Mouse (Mus musculus) hindbrain, embryonic 11.5 days (tissue): ENCODE data around the gene Phykpl. TPM values are rescaled to one million over a fixed set of nuclear protein-coding genes. Genes with fewer than 3 reads are reported as not detected.

Source experiments
- ATAC-seq: fragments of 200-750 bp; cut with Nextera tagmentation; 2 replicates; pipeline ENCODE4 v1.8.0; 2017; ENCODE audit warnings: mild to moderate bottlenecking, moderate TSS enrichment, moderate library complexity; ENCODE audit not compliant: low FRiP score
- DNase-seq: peaks from one replicate; pipeline ENCODE4 v3.0.0-alpha.2; 2015; ENCODE audit warnings: low spot score
- H3K27ac ChIP-seq: fragments of 300-500 bp; sonication (generic); 2 replicates; pipeline ENCODE4 v1.5.1; 2014; ENCODE audit warnings: mild to moderate bottlenecking, low read depth, low read length
- H3K27me3 ChIP-seq: fragments of 300-500 bp; sonication (generic); 2 replicates; pipeline ENCODE4 v1.6.1; 2014; ENCODE audit warnings: mild to moderate bottlenecking, low read length, moderate library complexity, mixed read lengths; ENCODE audit not compliant: control insufficient read depth, insufficient read depth
- H3K36me3 ChIP-seq: fragments of 300-500 bp; sonication (generic); 2 replicates; pipeline ENCODE4 v1.6.1; 2014; ENCODE audit warnings: mild to moderate bottlenecking, low read length, moderate library complexity, mixed read lengths; ENCODE audit not compliant: control insufficient read depth, insufficient read depth
- H3K4me1 ChIP-seq: fragments of 300-500 bp; sonication (generic); replicated peaks from 2 replicates; pipeline ENCODE4 v1.6.1; 2014; ENCODE audit warnings: low read length, mixed read lengths; ENCODE audit not compliant: control insufficient read depth, insufficient read depth
- H3K4me2 ChIP-seq: fragments of 300-500 bp; sonication (generic); replicated peaks from 2 replicates; pipeline ENCODE4 v1.6.1; 2014; ENCODE audit warnings: mild to moderate bottlenecking, low read depth, low read length
- H3K4me3 ChIP-seq: fragments of 300-500 bp; sonication (generic); 2 replicates; pipeline ENCODE4 v1.5.1; 2014; ENCODE audit warnings: low read depth, low read length
- H3K9ac ChIP-seq: fragments of 300-500 bp; sonication (generic); 2 replicates; pipeline ENCODE4 v1.6.1; 2014; ENCODE audit warnings: low read depth, low read length
- H3K9me3 ChIP-seq: fragments of 300-500 bp; sonication (generic); 2 replicates; pipeline ENCODE4 v1.6.1; 2016; ENCODE audit warnings: low read length; ENCODE audit not compliant: control insufficient read depth
- WGBS: fragments of 180-500 bp; shearing (Covaris S2); extraction: QIAGEN DNeasy Blood & Tissue Kit; methylation state at CpG from one replicate; pipeline ENCODE4 v1.1.7; 2014; 5-methylcytosine and 5-hydroxymethylcytosine counted together
- polyA plus RNA-seq: library from polyadenylated mRNA; unstranded; fragments of >200 nt; fragmentation: Nextera tagmentation; extraction: Ambion mirVana; gene quantifications from 2 replicates; pipeline ENCODE4 v1.2.1, GENCODE M21; 2014

The Phykpl gene
- polyA plus RNA-seq, 1 experiment from 2014 or later, result 13.2 TPM

DNA sequence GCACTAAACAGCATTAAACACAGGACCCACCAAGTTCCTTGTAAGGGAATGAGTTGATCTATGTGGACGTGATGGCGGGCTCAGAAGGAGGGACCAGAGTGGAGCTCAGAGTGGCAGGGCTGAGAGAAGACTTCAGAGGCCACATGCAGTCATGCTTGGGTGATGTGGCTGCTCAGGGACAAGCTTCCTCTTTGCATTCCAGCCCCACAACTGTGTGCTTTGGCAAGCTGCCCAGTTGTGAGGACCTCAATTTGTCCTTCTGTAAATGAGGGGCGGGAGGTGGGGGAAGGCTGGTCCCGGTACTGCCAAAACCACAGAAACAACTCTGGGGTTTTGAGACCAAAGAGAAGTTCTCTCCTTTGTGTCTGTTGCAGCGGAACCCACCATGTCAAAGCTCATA is 33.3 kb upstream of the Phykpl start:
- Histone ChIP-seq H3K4me1 (no peaks in the 10 kb centered on the region; the same call in 1 of the 2 replicates), H3K36me3 (no peaks in the 10 kb centered on the region), H3K9me3 (no peaks in the 10 kb centered on the region), H3K4me2 (no peak overlapping the region), H3K4me3 (no peak overlapping the region), H3K27me3 (no peaks in the 10 kb centered on the region), H3K27ac (no peak overlapping the region), H3K9ac (no peak overlapping the region)
- ATAC-seq, result no peak
- no peak for DNase-seq
- 82% methylated on average over 5 of the region's 5 CpGs for WGBS

- H3K9me3 ChIP-seq, result no peaks in the 10 kb centered on the region
- no peaks in the 10 kb centered on the region for H3K36me3 ChIP-seq
- H3K9ac ChIP-seq, result no peak overlapping the region
- ATAC-seq (no peak), DNase-seq (no peak)
- H3K27me3 ChIP-seq, result no peaks in the 10 kb centered on the region
- no peak overlapping the region for H3K4me2 ChIP-seq
- no peaks in the 10 kb centered on the region; the same call in 1 of the 2 replicates for H3K4me1 ChIP-seq
- 57% methylated on average over 3 of the region's 3 CpGs for WGBS
- H3K4me3 ChIP-seq, result no peak overlapping the region
- H3K27ac ChIP-seq, result no peak overlapping the region
Measured at GRCm38 (mm10) chr11:51552091-51552490, 32.5 kb upstream of the Phykpl start.

GRCm38 (mm10) chr11:51554590-51554989 is 30.0 kb upstream of the Phykpl start:
- ATAC-seq (no peak), DNase-seq (no peak)
- Histone ChIP-seq H3K4me3 (no peak overlapping the region), H3K9me3 (no peaks in the 10 kb centered on the region), H3K27ac (no peak overlapping the region), H3K27me3 (no peaks in the 10 kb centered on the region), H3K9ac (no peak overlapping the region; the same call in 1 of the 2 replicates), H3K4me1 (no peaks in the 10 kb centered on the region; the same call in 1 of the 2 replicates), H3K4me2 (no peak overlapping the region), H3K36me3 (no peaks in the 10 kb centered on the region)
- WGBS, result 71% methylated on average over 9 of the region's 10 CpGs

- H3K9me3 ChIP-seq, result no peaks in the 10 kb centered on the region
- no peak overlapping the region for H3K4me3 ChIP-seq
- no peaks in the 10 kb centered on the region for H3K36me3 ChIP-seq
- WGBS, result 65% methylated on average over 2 of the region's 2 CpGs
- no peak overlapping the region for H3K9ac ChIP-seq
- no peaks in the 10 kb centered on the region for H3K27me3 ChIP-seq
- no peak overlapping the region for H3K4me2 ChIP-seq
- ATAC-seq (no peak), DNase-seq (no peak)
- H3K27ac ChIP-seq, result no peak overlapping the region
- H3K4me1 ChIP-seq, result no peaks in the 10 kb centered on the region; the same call in 1 of the 2 replicates
Measured at GRCm38 (mm10) chr11:51555066-51555465, 29.5 kb upstream of the Phykpl start.

DNA sequence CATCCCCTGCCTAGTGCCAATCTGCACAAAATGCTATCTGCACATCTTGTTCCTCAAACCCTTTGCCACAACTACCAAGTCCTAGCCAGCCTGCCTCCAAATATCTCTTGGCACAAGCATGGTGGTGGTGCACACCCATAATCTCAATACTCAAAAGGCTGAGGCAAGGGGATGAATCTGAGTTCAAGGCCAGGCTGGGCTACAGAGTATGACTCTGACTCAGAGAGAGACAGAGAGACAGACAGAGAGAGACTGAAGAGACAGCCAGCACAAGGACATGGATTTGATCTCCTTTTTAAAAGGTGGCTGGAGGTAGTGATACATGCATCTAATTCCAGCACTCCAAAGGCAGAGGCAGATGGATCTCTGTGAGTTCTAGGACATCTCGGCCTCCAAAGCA is 21.3 kb upstream of the Phykpl start:
- Histone ChIP-seq H3K27me3 (no peaks in the 10 kb centered on the region), H3K4me2 (no peak overlapping the region), H3K36me3 (no peaks in the 10 kb centered on the region), H3K4me3 (no peak overlapping the region), H3K4me1 (no peaks in the 10 kb centered on the region), H3K27ac (no peak overlapping the region), H3K9ac (no peak overlapping the region), H3K9me3 (no peaks in the 10 kb centered on the region)
- DNase-seq (no peak), ATAC-seq (no peak)
- 81% methylated on average over 1 of the region's 1 CpGs for WGBS

DNA sequence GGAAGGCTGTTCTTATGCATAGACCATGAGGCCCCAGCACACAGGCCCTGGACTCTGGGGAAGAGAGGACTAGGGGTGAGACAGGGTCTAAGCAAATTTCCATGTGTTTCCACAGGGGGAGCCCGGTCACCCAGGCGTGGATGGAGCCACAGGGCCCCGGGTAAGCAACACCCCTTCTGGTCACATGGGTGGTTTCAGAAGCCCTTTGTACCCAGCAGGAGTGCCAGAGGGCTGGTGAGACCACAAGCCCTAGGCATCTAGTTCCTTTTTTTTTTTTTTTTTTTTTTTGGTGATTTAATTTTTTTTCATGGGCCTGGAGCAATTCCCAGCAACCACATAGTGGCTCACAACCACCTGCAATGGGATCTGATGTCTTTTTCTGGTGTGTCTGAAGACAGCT is 19.5 kb upstream of the Phykpl start:
- Histone ChIP-seq H3K4me1 (no peaks in the 10 kb centered on the region), H3K27me3 (no peaks in the 10 kb centered on the region), H3K9ac (no peak overlapping the region), H3K27ac (no peak overlapping the region), H3K9me3 (no peaks in the 10 kb centered on the region), H3K36me3 (no peaks in the 10 kb centered on the region), H3K4me2 (no peak overlapping the region), H3K4me3 (no peak overlapping the region)
- WGBS, result 31% methylated on average over 3 of the region's 3 CpGs
- DNase-seq (no peak), ATAC-seq (no peak)

GRCm38 (mm10) chr11:51565951-51566350 is 18.6 kb upstream of the Phykpl start:
- H3K27ac ChIP-seq, result no peak overlapping the region
- WGBS, result 86% methylated on average over 6 of the region's 6 CpGs

GRCm38 (mm10) chr11:51568801-51569200 is 15.8 kb upstream of the Phykpl start:
- no peaks in the 10 kb centered on the region for H3K27me3 ChIP-seq
- no peaks in the 10 kb centered on the region for H3K4me1 ChIP-seq
- H3K4me2 ChIP-seq, result no peak overlapping the region
- no peak overlapping the region for H3K4me3 ChIP-seq
- no peak overlapping the region for H3K27ac ChIP-seq
- WGBS, result 88% methylated on average over 4 of the region's 4 CpGs
- H3K9ac ChIP-seq, result no peak overlapping the region
- DNase-seq (no peak), ATAC-seq (no peak)
- no peaks in the 10 kb centered on the region for H3K9me3 ChIP-seq
- H3K36me3 ChIP-seq, result no peaks in the 10 kb centered on the region

More at GRCm38 (mm10) chr11:51565951-51566350, 18.6 kb upstream of the Phykpl start:
- no peaks in the 10 kb centered on the region for H3K36me3 ChIP-seq
- no peak overlapping the region for H3K9ac ChIP-seq
- no peak overlapping the region for H3K4me3 ChIP-seq
- H3K9me3 ChIP-seq, result no peaks in the 10 kb centered on the region
- no peak overlapping the region for H3K4me2 ChIP-seq
- DNase-seq, result no peak
- no peaks in the 10 kb centered on the region for H3K27me3 ChIP-seq
- no peak for ATAC-seq
- H3K4me1 ChIP-seq, result no peaks in the 10 kb centered on the region

DNA sequence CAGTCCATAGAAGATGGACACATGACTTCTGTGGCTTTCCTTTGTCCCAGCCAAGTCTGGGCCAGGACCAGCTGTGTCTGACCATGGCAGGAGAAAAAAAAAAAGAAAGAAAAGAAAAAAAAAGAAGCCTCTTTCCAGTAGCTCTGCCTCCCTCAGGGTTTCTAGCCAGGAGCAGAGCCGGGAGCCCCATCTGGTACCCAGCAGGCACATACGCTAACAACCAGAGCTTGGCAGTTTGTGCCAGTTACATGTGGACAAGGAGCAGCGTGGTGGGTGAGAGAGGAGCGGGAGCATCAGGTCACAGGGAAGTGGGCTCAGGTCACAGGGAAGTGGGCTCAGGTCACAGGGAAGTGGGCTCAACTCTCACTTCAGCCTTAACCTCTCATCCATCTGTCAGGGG is 8.1 kb upstream of the Phykpl start:
- DNase-seq, result no peak
- Histone ChIP-seq H3K4me2 (no peak overlapping the region), H3K27me3 (no peaks in the 10 kb centered on the region), H3K4me1 (no peaks in the 10 kb centered on the region), H3K9me3 (no peaks in the 10 kb centered on the region), H3K36me3 (no peaks in the 10 kb centered on the region), H3K27ac (no peak overlapping the region), H3K9ac (no peak overlapping the region), H3K4me3 (no peak overlapping the region)
- no peak for ATAC-seq
- WGBS, result 84% methylated on average over 4 of the region's 4 CpGs
